10 mouse cellular contexts compared by ENCODE assay signal in genomic region chr13:83662089-83662551, GRCm38 (mm10).
DNase-seq lines count a peak whose midpoint lies in the region; ATAC-seq lines count a peak whose summit lies in the region.
"Had no signal": no experiment of that assay in that cellular context is flagged by ENCODE, and none has a peak within 500 bp of the region (broad histone marks: within the 10 kb centered on the region; RNA-seq: fewer than 3 reads in every experiment).

No protein-coding gene starts in this region.

- no peaks in the 10 kb centered on the region for H3K36me3 ChIP-seq in neural tube, embryonic 11.5 days (ENCODE audit: control insufficient read depth, insufficient read depth, low read length)
- no peaks in the 10 kb centered on the region for H3K36me3 ChIP-seq in forebrain, embryonic 12.5 days (replicated peaks)
- no peaks in the 10 kb centered on the region for H3K36me3 ChIP-seq in neural tube, embryonic 13.5 days
- H3K36me3 ChIP-seq: liver, embryonic 13.5 days had no signal

- H3K4me1 ChIP-seq in neural tube, embryonic 11.5 days (ENCODE audit: control insufficient read depth, insufficient read depth, low read length): no peaks in the 10 kb centered on the region
- H3K4me1 ChIP-seq in forebrain, embryonic 12.5 days: peaks cover 17% of the 10 kb centered on the region
- H3K4me1 ChIP-seq in neural tube, embryonic 13.5 days (replicated peaks): peaks cover 13% of the 10 kb centered on the region
- H3K4me1 ChIP-seq: heart, embryonic 15.5 days; liver, embryonic 13.5 days had no signal

- H3K9ac ChIP-seq in neural tube, embryonic 11.5 days (ENCODE audit: low read length): no peak overlapping the region
- no peak overlapping the region for H3K9ac ChIP-seq in forebrain, embryonic 12.5 days
- H3K9ac ChIP-seq in neural tube, embryonic 13.5 days: peak overlapping the region; percentile 5; the same call in 1 of the 2 replicates
- H3K9ac ChIP-seq: heart, embryonic 15.5 days; liver, embryonic 13.5 days had no signal

- no peaks in the 10 kb centered on the region for H3K9me3 ChIP-seq in neural tube, embryonic 11.5 days (ENCODE audit: control insufficient read depth, low read length)
- H3K9me3 ChIP-seq in forebrain, embryonic 12.5 days: no peaks in the 10 kb centered on the region
- no peaks in the 10 kb centered on the region for H3K9me3 ChIP-seq in neural tube, embryonic 13.5 days
- H3K9me3 ChIP-seq: heart, embryonic 15.5 days; liver, embryonic 13.5 days had no signal

- no peaks in the 10 kb centered on the region for H3K27me3 ChIP-seq in neural tube, embryonic 11.5 days (ENCODE audit: control insufficient read depth, insufficient read depth, low read length)
- H3K27me3 ChIP-seq in forebrain, embryonic 12.5 days: no peaks in the 10 kb centered on the region
- H3K27me3 ChIP-seq in neural tube, embryonic 13.5 days: no peaks in the 10 kb centered on the region
- H3K27me3 ChIP-seq: heart, embryonic 15.5 days; liver, embryonic 13.5 days had no signal

- no peak overlapping the region for H3K4me3 ChIP-seq in neural tube, embryonic 11.5 days (ENCODE audit: low read depth, low read length)
- no peak overlapping the region for H3K4me3 ChIP-seq in forebrain, embryonic 12.5 days (replicated peaks)
- no peak overlapping the region for H3K4me3 ChIP-seq in neural tube, embryonic 13.5 days
- H3K4me3 ChIP-seq: heart, embryonic 15.5 days; liver, embryonic 13.5 days had no signal

- ATAC-seq in neural tube, embryonic 11.5 days (ENCODE audit: insufficient read depth, low FRiP score, low TSS enrichment): peak; percentile 49; the same call in 1 of the 2 replicates
- peak; percentile 53 for ATAC-seq in forebrain, embryonic 12.5 days (ENCODE audit: low FRiP score)
- 0 out of 2 replicates have a peak, but pooled peaks have one; percentile 44 for ATAC-seq in neural tube, embryonic 13.5 days (ENCODE audit: low read depth)
- ATAC-seq in erythroid progenitor cell, adult 5-6 weeks (replicated peaks; ENCODE audit: low FRiP score, poor library complexity, severe bottlenecking): no peak

- H3K4me2 ChIP-seq in neural tube, embryonic 11.5 days (ENCODE audit: low read depth): no peak overlapping the region
- H3K4me2 ChIP-seq in forebrain, embryonic 12.5 days: peak overlapping the region; percentile 13
- peak overlapping the region; percentile 18; the same call in 1 of the 2 replicates for H3K4me2 ChIP-seq in neural tube, embryonic 13.5 days
- H3K4me2 ChIP-seq: heart, embryonic 15.5 days; liver, embryonic 13.5 days had no signal

- DNase-seq in neural tube, embryonic 11.5 days (ENCODE audit: low spot score): no peak
- no peak for DNase-seq in neural tube, embryonic 10.5 days (ENCODE audit: extremely low spot score, low spot score)
- DNase-seq in cerebellum, adult 18-20 months: peak; percentile 31
- DNase-seq in kidney, postnatal 4 days: no peak
- no peak for DNase-seq in urinary bladder, postnatal 10 days (ENCODE audit: low spot score)
- DNase-seq: liver, embryonic 13.5 days had no signal

- H3K27ac ChIP-seq in neural tube, embryonic 11.5 days (ENCODE audit: low read depth, low read length): no peak overlapping the region
- no peak overlapping the region for H3K27ac ChIP-seq in forebrain, embryonic 12.5 days
- H3K27ac ChIP-seq in neural tube, embryonic 13.5 days (replicated peaks): no peak overlapping the region
- H3K27ac ChIP-seq: heart, embryonic 15.5 days; liver, embryonic 13.5 days had no signal

- 60% methylated on average over 14 of the region's 14 CpGs for WGBS in neural tube, embryonic 11.5 days
- WGBS in forebrain, embryonic 12.5 days: 54% methylated on average over 14 of the region's 14 CpGs
- WGBS in neural tube, embryonic 13.5 days: 44% methylated on average over 14 of the region's 14 CpGs

Comparison
In these comparisons a context has a peak if more than half of its experiments do, and no peak if none do; other contexts are left out.
1. DNase-seq: peak in cerebellum, adult 18-20 months (2 of 2); none in neural tube, embryonic 11.5 days (single experiment), neural tube, embryonic 10.5 days (single experiment), kidney, postnatal 4 days (0 of 2) and urinary bladder, postnatal 10 days (single experiment).